Mouse (Mus musculus): ENCODE data around the gene Ttc7. TPM values are rescaled to one million over a fixed set of nuclear protein-coding genes. Genes with fewer than 3 reads are reported as not detected.

Ttc7 gene
- polyA plus RNA-seq (2012; ENCODE audit: insufficient read depth, insufficient read length, low replicate concordance, missing spikeins): not detected in 2 replicates

DNA sequence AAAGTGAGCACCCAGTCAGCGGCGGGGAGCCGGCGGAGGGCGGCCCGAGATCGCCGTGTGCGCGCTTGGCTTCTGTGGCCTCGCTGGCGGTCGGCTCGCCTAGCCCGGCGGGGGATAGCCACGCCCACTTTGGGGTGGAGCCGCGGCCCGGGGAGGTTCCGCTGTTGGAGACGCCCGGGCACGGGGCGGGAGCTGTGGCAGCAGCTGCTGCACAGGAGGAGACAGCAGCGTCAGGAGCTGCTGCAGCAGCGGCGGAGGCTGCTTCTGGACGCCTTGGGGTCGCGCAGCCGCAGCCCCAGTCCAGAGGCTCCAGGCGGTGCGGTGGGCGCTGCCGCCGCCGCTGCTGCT, at the start of gene Ttc7:
Gene Ttc7 (plus strand): TSS at position 181 of the 348 bp plus-strand sequence.
- H3K4me3 ChIP-seq (ENCODE audit: insufficient read depth, low read depth, low read length): peak within 1 kb of the TSS; percentile 75
- TF ChIP-seq POLR2A (IDR thresholded peaks at IDR 0.05; ENCODE audit: insufficient read depth, low read depth, low read length) (peak; percentile 81), CTCF (IDR thresholded peaks at IDR 0.05; ENCODE audit: insufficient read depth, low read depth, low read length) (no peak)
- WGBS: under 1% methylated on average over 37 of the region's 38 CpGs
- H3K4me1 ChIP-seq (ENCODE audit: control insufficient read depth, insufficient read depth, low read length): peaks cover 29% of the 10 kb centered on the region
- H3K27ac ChIP-seq (ENCODE audit: insufficient read depth, low read depth, low read length): peak within 1 kb of the TSS; percentile 36; the same call in 1 of the 2 replicates

- H3K27ac ChIP-seq (ENCODE audit: insufficient read depth, low read depth, low read length): no peak overlapping the region
- TF ChIP-seq CTCF (IDR thresholded peaks at IDR 0.05; ENCODE audit: insufficient read depth, low read depth, low read length) (no peak), POLR2A (IDR thresholded peaks at IDR 0.05; ENCODE audit: insufficient read depth, low read depth, low read length) (no peak)
- peaks cover 5% of the 10 kb centered on the region; the same call in 1 of the 2 replicates for H3K4me1 ChIP-seq (ENCODE audit: control insufficient read depth, insufficient read depth, low read length)
- no peak overlapping the region for H3K4me3 ChIP-seq (ENCODE audit: insufficient read depth, low read depth, low read length)
- 92% methylated on average over 6 of the region's 6 CpGs for WGBS
Measured at GRCm38 (mm10) chr17:87235019-87235418, 47.7 kb upstream of the Ttc7 start.

DNA sequence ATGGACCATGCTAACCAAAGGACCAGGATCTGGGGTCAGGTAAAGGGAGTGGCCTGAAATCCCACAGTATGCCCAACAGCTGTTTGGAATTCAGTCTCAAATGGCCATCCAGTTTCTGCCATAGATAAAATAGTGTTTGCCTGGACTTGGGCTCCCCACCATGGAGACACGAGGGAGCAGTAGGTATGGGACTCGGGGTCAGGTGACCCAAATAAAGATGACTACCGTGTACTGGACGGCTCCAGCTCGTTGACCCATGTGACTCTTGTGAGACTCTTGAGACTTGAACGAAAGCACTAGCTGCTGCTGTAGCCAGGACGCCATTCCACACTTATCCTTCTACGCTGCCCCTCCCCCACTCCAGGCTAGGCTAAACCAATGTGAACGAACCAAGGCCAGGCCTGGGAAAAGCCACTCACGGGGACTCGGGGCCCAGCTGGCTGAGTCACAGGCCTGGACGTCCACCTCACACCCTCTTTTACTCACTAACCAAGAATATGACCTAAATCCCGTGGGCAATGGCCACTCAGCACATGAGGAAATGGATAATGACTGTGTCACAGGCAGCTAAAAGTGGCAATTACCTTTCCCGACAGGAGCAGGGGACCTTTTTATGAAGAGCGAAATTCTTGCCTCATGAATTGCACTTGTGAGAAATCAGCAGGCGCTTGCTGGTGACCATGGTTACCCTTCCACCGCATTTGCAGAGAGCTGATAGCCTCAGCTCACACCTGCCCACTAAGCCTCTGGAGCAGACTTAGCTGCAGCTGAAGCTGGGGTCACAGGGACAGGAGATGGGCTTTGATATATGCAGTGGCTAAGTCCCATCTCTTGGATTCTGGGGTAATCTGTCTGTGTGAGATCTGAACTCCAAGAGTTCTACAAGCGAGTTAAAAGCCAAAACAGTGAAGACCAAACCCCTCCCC, 45.7 kb upstream of the Ttc7 start:
- Histone ChIP-seq H3K27ac (ENCODE audit: insufficient read depth, low read depth, low read length) (no peak overlapping the region), H3K4me1 (ENCODE audit: control insufficient read depth, insufficient read depth, low read length) (peaks cover 5% of the 10 kb centered on the region; the same call in 1 of the 2 replicates), H3K4me3 (ENCODE audit: insufficient read depth, low read depth, low read length) (no peak overlapping the region)
- TF ChIP-seq POLR2A (IDR thresholded peaks at IDR 0.05; ENCODE audit: insufficient read depth, low read depth, low read length) (no peak), CTCF (IDR thresholded peaks at IDR 0.05; ENCODE audit: insufficient read depth, low read depth, low read length) (no peak)
- WGBS: 64% methylated on average over 18 of the region's 18 CpGs

- 94% methylated on average over 11 of the region's 11 CpGs for WGBS
Measured at GRCm38 (mm10) chr17:87237826-87238225, 44.9 kb upstream of the Ttc7 start.

GRCm38 (mm10) chr17:87246103-87246502, 36.6 kb upstream of the Ttc7 start:
- no peak for TF ChIP-seq POLR2A (IDR thresholded peaks at IDR 0.05; ENCODE audit: insufficient read depth, low read depth, low read length)
- no peak for TF ChIP-seq CTCF (IDR thresholded peaks at IDR 0.05; ENCODE audit: insufficient read depth, low read depth, low read length)
- 82% methylated on average over 9 of the region's 9 CpGs for whole genome bisulfite sequencing
- no peak overlapping the region for H3K27ac ChIP-seq (ENCODE audit: insufficient read depth, low read depth, low read length)
- no peak overlapping the region for H3K4me3 ChIP-seq (ENCODE audit: insufficient read depth, low read depth, low read length)
- no peaks in the 10 kb centered on the region for H3K4me1 ChIP-seq (ENCODE audit: control insufficient read depth, insufficient read depth, low read length)

More at GRCm38 (mm10) chr17:87237826-87238225, 44.9 kb upstream of the Ttc7 start:
- H3K27ac ChIP-seq (ENCODE audit: insufficient read depth, low read depth, low read length): no peak overlapping the region
- TF ChIP-seq CTCF (IDR thresholded peaks at IDR 0.05; ENCODE audit: insufficient read depth, low read depth, low read length): no peak
- TF ChIP-seq POLR2A (IDR thresholded peaks at IDR 0.05; ENCODE audit: insufficient read depth, low read depth, low read length): no peak
- H3K4me3 ChIP-seq (ENCODE audit: insufficient read depth, low read depth, low read length): no peak overlapping the region
- H3K4me1 ChIP-seq (ENCODE audit: control insufficient read depth, insufficient read depth, low read length): peaks cover 5% of the 10 kb centered on the region; the same call in 1 of the 2 replicates

GRCm38 (mm10) chr17:87254384-87254783, 28.3 kb upstream of the Ttc7 start:
- TF ChIP-seq POLR2A (IDR thresholded peaks at IDR 0.05; ENCODE audit: insufficient read depth, low read depth, low read length) (no peak), CTCF (IDR thresholded peaks at IDR 0.05; ENCODE audit: insufficient read depth, low read depth, low read length) (no peak)
- no peak overlapping the region for H3K4me3 ChIP-seq (ENCODE audit: insufficient read depth, low read depth, low read length)

DNA sequence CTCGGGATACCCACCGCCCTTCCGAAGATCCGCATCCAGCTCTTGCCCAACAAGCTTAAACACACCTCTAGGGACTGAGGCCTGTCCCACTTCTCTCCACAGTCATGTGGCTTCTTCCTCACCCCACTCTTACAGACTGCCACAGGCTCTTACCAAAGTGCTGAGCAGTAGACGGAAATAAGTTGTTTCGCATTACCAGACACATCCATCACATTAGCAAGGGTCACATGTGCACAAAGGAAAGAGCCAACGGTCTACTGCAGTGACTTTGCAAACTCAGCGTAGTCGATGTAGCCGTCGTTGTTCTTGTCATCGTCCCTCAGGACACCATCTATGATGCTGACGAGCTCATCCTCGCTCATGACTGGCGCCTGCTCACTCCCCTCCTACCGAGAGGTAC, 27.0 kb upstream of the Ttc7 start:
- H3K4me1 ChIP-seq (ENCODE audit: control insufficient read depth, insufficient read depth, low read length): peaks cover 3% of the 10 kb centered on the region
- no peak overlapping the region for H3K4me3 ChIP-seq (ENCODE audit: insufficient read depth, low read depth, low read length)
- TF ChIP-seq POLR2A (IDR thresholded peaks at IDR 0.05; ENCODE audit: insufficient read depth, low read depth, low read length) (no peak), CTCF (IDR thresholded peaks at IDR 0.05; ENCODE audit: insufficient read depth, low read depth, low read length) (no peak)
- H3K27ac ChIP-seq (ENCODE audit: insufficient read depth, low read depth, low read length): no peak overlapping the region
- WGBS: 92% methylated on average over 16 of the region's 16 CpGs

More at GRCm38 (mm10) chr17:87254384-87254783, 28.3 kb upstream of the Ttc7 start:
- peaks cover 3% of the 10 kb centered on the region for H3K4me1 ChIP-seq (ENCODE audit: control insufficient read depth, insufficient read depth, low read length)
- 68% methylated on average over 8 of the region's 8 CpGs for WGBS
- no peak overlapping the region for H3K27ac ChIP-seq (ENCODE audit: insufficient read depth, low read depth, low read length)

DNA sequence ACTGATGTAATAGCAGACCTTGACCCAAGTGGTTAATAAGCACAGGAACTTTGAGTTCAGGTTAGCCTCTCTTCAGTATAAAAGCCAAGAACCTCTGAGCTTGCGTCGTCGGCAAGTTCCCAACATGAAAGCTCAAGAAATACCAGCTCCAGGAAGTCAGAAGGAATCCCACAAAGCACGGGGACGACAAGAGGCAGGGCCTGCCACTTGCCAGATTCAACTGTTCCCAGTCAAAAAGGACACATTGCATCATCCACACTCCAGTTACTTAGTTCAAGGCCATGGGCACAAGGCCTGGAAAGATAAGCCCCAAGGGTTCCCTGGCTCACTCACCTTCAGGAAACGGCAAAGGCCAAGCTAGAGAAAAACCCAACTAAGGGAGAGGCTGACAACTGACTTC, 19.3 kb upstream of the Ttc7 start:
- Histone ChIP-seq H3K4me3 (ENCODE audit: insufficient read depth, low read depth, low read length) (no peak overlapping the region), H3K27ac (ENCODE audit: insufficient read depth, low read depth, low read length) (no peak overlapping the region), H3K4me1 (ENCODE audit: control insufficient read depth, insufficient read depth, low read length) (peaks cover 10% of the 10 kb centered on the region)
- TF ChIP-seq POLR2A (IDR thresholded peaks at IDR 0.05; ENCODE audit: insufficient read depth, low read depth, low read length) (no peak), CTCF (IDR thresholded peaks at IDR 0.05; ENCODE audit: insufficient read depth, low read depth, low read length) (no peak)
- WGBS: 90% methylated on average over 6 of the region's 6 CpGs

Measured in olfactory bulb, adult 2 months (tissue).